Mouse (Mus musculus): Measurements from ENCODE around the gene Prkch. TPM values are rescaled to one million over a fixed set of nuclear protein-coding genes. Genes with fewer than 3 reads are reported as not detected.

The Prkch gene
- polyA plus RNA-seq, 1 experiment = 0.02 TPM

GRCm38 (mm10) chr12:73794151-73794883, 209.7 kb downstream of the Prkch start:
- H3K79me3 ChIP-seq (ENCODE audit: low read depth) = no peaks in the 10 kb centered on the region
- TF ChIP-seq MYOG (IDR thresholded peaks at IDR 0.05; ENCODE audit: control insufficient read depth, extremely low read depth, insufficient read length) (no peak), USF1 (IDR thresholded peaks at IDR 0.05; ENCODE audit: low read depth) (no peak), FOSL1 (IDR thresholded peaks at IDR 0.05; ENCODE audit: insufficient read depth, low read length, poor library complexity, severe bottlenecking) (no peak), MAX (IDR thresholded peaks at IDR 0.05) (no peak), MYOD1 (IDR thresholded peaks at IDR 0.05; ENCODE audit: control insufficient read depth, insufficient read length, low read depth) (no peak), CTCF (IDR thresholded peaks at IDR 0.05; ENCODE audit: control insufficient read depth, insufficient read depth, insufficient read length) (no peak), CEBPB (IDR thresholded peaks at IDR 0.05; ENCODE audit: low read depth) (no peak)
- no peaks in the 10 kb centered on the region for H3K36me3 ChIP-seq (ENCODE audit: control insufficient read depth, insufficient read depth)
- H3K27me3 ChIP-seq (ENCODE audit: control insufficient read depth, insufficient read depth, insufficient read length) = no peaks in the 10 kb centered on the region
- no peaks in the 10 kb centered on the region for H3K79me2 ChIP-seq (ENCODE audit: control insufficient read depth, insufficient read depth)
- no peak overlapping the region for H3K4me3 ChIP-seq (ENCODE audit: insufficient read depth, poor library complexity, severe bottlenecking)
- no peak overlapping the region for H3ac ChIP-seq (ENCODE audit: control insufficient read depth, insufficient read length, low read depth)

- Histone ChIP-seq H3K79me2 (ENCODE audit: control insufficient read depth, insufficient read depth) (no peaks in the 10 kb centered on the region), H3K36me3 (ENCODE audit: control insufficient read depth, insufficient read depth) (no peaks in the 10 kb centered on the region), H3K4me3 (ENCODE audit: insufficient read depth, poor library complexity, severe bottlenecking) (no peak overlapping the region), H3K79me3 (ENCODE audit: low read depth) (no peaks in the 10 kb centered on the region), H3ac (ENCODE audit: control insufficient read depth, insufficient read length, low read depth) (no peak overlapping the region), H3K27me3 (ENCODE audit: control insufficient read depth, insufficient read depth, insufficient read length) (no peaks in the 10 kb centered on the region)
- TF ChIP-seq USF1 (IDR thresholded peaks at IDR 0.05; ENCODE audit: low read depth) (no peak), MAX (IDR thresholded peaks at IDR 0.05) (no peak), CEBPB (IDR thresholded peaks at IDR 0.05; ENCODE audit: low read depth) (no peak), FOSL1 (IDR thresholded peaks at IDR 0.05; ENCODE audit: insufficient read depth, low read length, poor library complexity, severe bottlenecking) (no peak), MYOG (IDR thresholded peaks at IDR 0.05; ENCODE audit: control insufficient read depth, extremely low read depth, insufficient read length) (no peak), CTCF (IDR thresholded peaks at IDR 0.05; ENCODE audit: control insufficient read depth, insufficient read depth, insufficient read length) (no peak), MYOD1 (IDR thresholded peaks at IDR 0.05; ENCODE audit: control insufficient read depth, insufficient read length, low read depth) (no peak)
These were observed 215.1 kb downstream of the Prkch start for GRCm38 (mm10) chr12:73799671-73800070.

GRCm38 (mm10) chr12:73800886-73801285, 216.3 kb downstream of the Prkch start:
- H3K36me3 ChIP-seq (ENCODE audit: control insufficient read depth, insufficient read depth) = no peaks in the 10 kb centered on the region
- H3ac ChIP-seq (ENCODE audit: control insufficient read depth, insufficient read length, low read depth) = no peak overlapping the region
- no peak for TF ChIP-seq USF1 (IDR thresholded peaks at IDR 0.05; ENCODE audit: low read depth)
- no peak for TF ChIP-seq MAX (IDR thresholded peaks at IDR 0.05)
- TF ChIP-seq CEBPB (IDR thresholded peaks at IDR 0.05; ENCODE audit: low read depth) = no peak
- no peak for TF ChIP-seq CTCF (IDR thresholded peaks at IDR 0.05; ENCODE audit: control insufficient read depth, insufficient read depth, insufficient read length)
- TF ChIP-seq MYOG (IDR thresholded peaks at IDR 0.05; ENCODE audit: control insufficient read depth, extremely low read depth, insufficient read length) = no peak
- TF ChIP-seq FOSL1 (IDR thresholded peaks at IDR 0.05; ENCODE audit: insufficient read depth, low read length, poor library complexity, severe bottlenecking) = no peak
- no peak for TF ChIP-seq MYOD1 (IDR thresholded peaks at IDR 0.05; ENCODE audit: control insufficient read depth, insufficient read length, low read depth)
- H3K27me3 ChIP-seq (ENCODE audit: control insufficient read depth, insufficient read depth, insufficient read length) = no peaks in the 10 kb centered on the region
- no peak overlapping the region for H3K4me3 ChIP-seq (ENCODE audit: insufficient read depth, poor library complexity, severe bottlenecking)
- no peaks in the 10 kb centered on the region for H3K79me3 ChIP-seq (ENCODE audit: low read depth)
- H3K79me2 ChIP-seq (ENCODE audit: control insufficient read depth, insufficient read depth) = no peaks in the 10 kb centered on the region

- Histone ChIP-seq H3K27me3 (ENCODE audit: control insufficient read depth, insufficient read depth, insufficient read length) (no peaks in the 10 kb centered on the region), H3K4me3 (ENCODE audit: insufficient read depth, poor library complexity, severe bottlenecking) (no peak overlapping the region), H3K79me2 (ENCODE audit: control insufficient read depth, insufficient read depth) (no peaks in the 10 kb centered on the region), H3ac (ENCODE audit: control insufficient read depth, insufficient read length, low read depth) (no peak overlapping the region), H3K79me3 (ENCODE audit: low read depth) (no peaks in the 10 kb centered on the region), H3K36me3 (ENCODE audit: control insufficient read depth, insufficient read depth) (no peaks in the 10 kb centered on the region)
- no peak for TF ChIP-seq MYOG (IDR thresholded peaks at IDR 0.05; ENCODE audit: control insufficient read depth, extremely low read depth, insufficient read length)
- TF ChIP-seq MYOD1 (IDR thresholded peaks at IDR 0.05; ENCODE audit: control insufficient read depth, insufficient read length, low read depth) = no peak
- no peak for TF ChIP-seq MAX (IDR thresholded peaks at IDR 0.05)
- TF ChIP-seq CEBPB (IDR thresholded peaks at IDR 0.05; ENCODE audit: low read depth) = no peak
- TF ChIP-seq FOSL1 (IDR thresholded peaks at IDR 0.05; ENCODE audit: insufficient read depth, low read length, poor library complexity, severe bottlenecking) = no peak
- no peak for TF ChIP-seq USF1 (IDR thresholded peaks at IDR 0.05; ENCODE audit: low read depth)
- TF ChIP-seq CTCF (IDR thresholded peaks at IDR 0.05; ENCODE audit: control insufficient read depth, insufficient read depth, insufficient read length) = no peak
These were observed 217.2 kb downstream of the Prkch start for GRCm38 (mm10) chr12:73801845-73802244.

DNA sequence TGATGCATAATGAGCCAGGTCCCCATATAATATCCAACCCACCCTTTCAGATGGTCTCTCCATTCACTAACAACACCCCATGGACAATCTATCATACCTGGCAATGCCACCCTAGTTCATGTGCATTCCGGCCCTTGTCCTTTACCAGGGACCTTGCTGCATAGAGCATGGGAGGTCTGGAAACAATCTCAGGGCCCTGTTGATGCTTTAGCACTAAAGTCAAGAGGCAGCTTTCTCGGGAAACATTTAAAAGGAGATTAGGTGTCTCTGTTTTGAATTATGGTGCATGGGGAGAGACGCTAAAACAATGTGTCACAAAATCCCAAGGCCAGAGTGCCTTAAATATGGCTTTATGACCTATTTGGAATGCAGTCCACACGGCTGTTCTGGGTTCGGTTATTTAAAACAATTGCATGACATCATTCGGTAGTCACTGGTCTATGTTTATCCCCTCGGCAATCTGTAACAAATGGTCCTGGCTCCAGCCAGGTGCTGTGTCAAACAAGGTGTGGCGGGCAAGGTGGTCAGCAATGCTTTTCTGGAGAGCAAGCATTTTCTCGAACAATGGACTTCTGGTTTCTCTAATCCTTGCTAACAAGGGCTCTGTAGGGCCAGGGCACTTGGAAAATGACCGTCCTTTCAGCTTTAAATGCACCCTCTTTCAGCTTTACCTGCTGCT, 217.9 kb downstream of the Prkch start:
- no peak for TF ChIP-seq MYOD1 (IDR thresholded peaks at IDR 0.05; ENCODE audit: control insufficient read depth, insufficient read length, low read depth)
- no peak for TF ChIP-seq USF1 (IDR thresholded peaks at IDR 0.05; ENCODE audit: low read depth)
- no peak for TF ChIP-seq CEBPB (IDR thresholded peaks at IDR 0.05; ENCODE audit: low read depth)
- TF ChIP-seq MAX (IDR thresholded peaks at IDR 0.05) = no peak
- TF ChIP-seq FOSL1 (IDR thresholded peaks at IDR 0.05; ENCODE audit: insufficient read depth, low read length, poor library complexity, severe bottlenecking) = no peak
- no peak for TF ChIP-seq CTCF (IDR thresholded peaks at IDR 0.05; ENCODE audit: control insufficient read depth, insufficient read depth, insufficient read length)
- no peak for TF ChIP-seq MYOG (IDR thresholded peaks at IDR 0.05; ENCODE audit: control insufficient read depth, extremely low read depth, insufficient read length)

More for the DNA sequence above, 217.9 kb downstream of the Prkch start:
- H3K27me3 ChIP-seq (ENCODE audit: control insufficient read depth, insufficient read depth, insufficient read length) = no peaks in the 10 kb centered on the region
- H3K36me3 ChIP-seq (ENCODE audit: control insufficient read depth, insufficient read depth) = no peaks in the 10 kb centered on the region
- no peaks in the 10 kb centered on the region for H3K79me2 ChIP-seq (ENCODE audit: control insufficient read depth, insufficient read depth)
- H3ac ChIP-seq (ENCODE audit: control insufficient read depth, insufficient read length, low read depth) = no peak overlapping the region
- no peak overlapping the region for H3K4me3 ChIP-seq (ENCODE audit: insufficient read depth, poor library complexity, severe bottlenecking)
- no peaks in the 10 kb centered on the region for H3K79me3 ChIP-seq (ENCODE audit: low read depth)
